Mouse (Mus musculus): ENCODE results near the gene Kcnq1. TPM values are rescaled to one million over a fixed set of nuclear protein-coding genes. Genes with fewer than 3 reads are reported as not detected.

Kcnq1 gene
- total RNA-seq, 4 experiments from 2014 or later = 0.20 to 0.48 (median 0.34) TPM

DNA sequence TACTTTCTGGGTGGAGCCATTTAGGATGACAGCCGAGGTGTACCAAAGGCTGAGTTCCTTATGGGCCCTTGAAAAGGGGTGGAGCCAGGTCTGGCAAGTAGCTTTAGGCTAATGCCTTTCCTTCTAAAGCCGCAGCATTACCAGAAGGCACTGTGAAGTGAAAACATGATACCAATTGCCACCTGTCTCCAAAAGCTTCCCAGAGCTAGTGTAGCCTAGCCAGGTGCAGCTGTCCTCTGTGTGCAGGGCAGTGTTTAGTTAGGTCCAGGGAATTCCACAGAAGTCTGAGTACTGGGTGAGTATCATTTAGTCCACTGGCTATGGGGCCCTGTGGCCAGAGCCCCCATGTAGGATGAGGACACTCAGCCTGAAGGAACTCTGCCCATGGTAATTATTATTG, 30.0 kb downstream of the Kcnq1 start:
- DNase-seq (ENCODE audit: low spot score in 2 of 2) = no peak

DNA sequence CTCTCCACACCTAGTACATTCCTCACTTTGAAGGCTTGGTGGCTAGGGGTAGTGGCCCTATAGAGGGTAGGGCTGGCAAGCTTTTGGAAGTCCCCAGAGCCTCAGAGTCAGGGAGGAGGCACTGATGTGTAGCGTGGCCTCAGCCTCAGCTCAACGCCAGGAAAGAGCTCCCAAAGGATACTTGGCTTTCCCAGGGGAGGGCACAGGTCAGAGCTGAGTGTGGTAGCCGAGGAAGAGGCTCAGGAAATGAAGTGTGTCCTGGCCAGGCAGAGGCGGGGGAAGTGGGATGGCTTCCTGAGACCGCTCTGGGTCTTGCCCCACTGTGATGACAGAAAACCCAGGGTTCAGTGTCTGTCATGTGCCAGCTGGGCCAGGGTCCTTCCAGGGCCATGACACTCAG, 30.4 kb downstream of the Kcnq1 start:
- no peak for DNase-seq (ENCODE audit: low spot score in 2 of 2)

- DNase-seq (ENCODE audit: low spot score in 2 of 2) = peak; percentile 47 to 57
Observed at GRCm38 (mm10) chr7:143138789-143139188, 32.6 kb downstream of the Kcnq1 start.

- no peak for DNase-seq (ENCODE audit: low spot score in 2 of 2)
Observed at GRCm38 (mm10) chr7:143139932-143140331, 33.8 kb downstream of the Kcnq1 start.

GRCm38 (mm10) chr7:143142680-143143079, 36.5 kb downstream of the Kcnq1 start:
- DNase-seq (ENCODE audit: low spot score in 2 of 2) = no peak

DNA sequence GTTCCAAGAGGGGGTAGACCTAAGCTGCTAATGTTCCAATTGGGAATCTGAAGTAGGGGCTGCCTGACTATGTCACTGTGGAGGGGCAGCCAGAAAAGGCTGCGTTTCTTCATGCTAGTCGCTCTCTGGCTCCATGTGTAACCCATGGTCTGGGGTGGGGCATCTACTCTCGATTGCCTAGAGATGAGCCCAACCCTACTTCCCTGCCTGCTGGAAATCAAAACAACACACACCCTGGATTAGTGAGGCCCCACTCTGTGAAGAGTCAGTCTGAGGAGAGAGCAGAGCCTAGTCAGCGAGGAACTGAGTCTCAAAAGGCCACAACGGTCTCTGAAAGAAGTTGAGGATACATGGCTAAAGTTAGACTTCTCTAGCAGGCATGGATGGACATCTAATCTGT, 40.9 kb downstream of the Kcnq1 start:
- DNase-seq (ENCODE audit: low spot score in 2 of 2) = no peak

- DNase-seq (ENCODE audit: low spot score in 2 of 2) = no peak
Observed at GRCm38 (mm10) chr7:143151171-143151570, 45.0 kb downstream of the Kcnq1 start.

DNA sequence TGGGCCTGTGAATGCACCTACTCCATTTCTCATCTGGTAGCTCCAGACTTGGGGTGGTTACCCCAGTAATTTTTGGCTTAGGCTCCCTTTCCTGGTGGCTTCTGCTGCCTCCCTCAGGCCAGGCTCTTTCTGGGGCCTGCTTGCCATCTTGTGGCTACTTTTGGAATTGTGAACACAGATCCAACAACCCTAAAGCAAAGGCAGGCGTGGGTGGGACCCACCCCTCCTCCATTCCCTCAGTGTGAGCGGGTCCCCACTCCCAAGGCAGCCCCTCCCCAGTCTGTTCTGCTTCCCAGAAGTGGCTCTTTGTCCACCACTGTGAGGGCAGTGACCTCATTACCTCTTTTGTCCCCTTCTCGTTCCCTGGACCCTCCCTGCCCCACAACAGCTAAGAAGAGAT, 46.2 kb downstream of the Kcnq1 start:
- DNase-seq (ENCODE audit: low spot score in 2 of 2) = no peak

GRCm38 (mm10) chr7:143153915-143154373, 47.8 kb downstream of the Kcnq1 start:
- DNase-seq (ENCODE audit: low spot score in 2 of 2) = peak; percentile 72 to 74

DNA sequence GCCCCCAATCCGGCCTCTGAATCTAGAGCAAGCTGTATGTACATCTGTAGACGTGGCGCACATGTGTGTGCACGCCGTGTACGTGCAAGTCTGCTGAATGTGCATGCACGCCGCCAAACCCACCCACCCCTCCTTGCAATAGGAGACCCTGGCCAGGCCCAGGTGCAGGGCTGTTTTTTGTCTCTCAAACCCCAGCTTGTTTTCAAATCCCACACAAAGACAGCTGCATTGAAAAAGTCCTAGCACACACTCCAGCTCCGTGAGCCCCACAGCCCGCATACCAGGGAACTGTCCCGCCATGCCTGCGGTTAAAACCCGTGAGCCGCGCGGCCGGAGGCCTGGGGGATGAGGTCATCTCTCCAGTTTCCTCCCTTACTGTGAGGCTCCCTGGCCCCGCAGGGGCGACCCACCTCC, 48.3 kb downstream of the Kcnq1 start:
- DNase-seq (ENCODE audit: low spot score in 2 of 2) = peak in 1 of 2 experiments; percentile 22

GRCm38 (mm10) chr7:143155257-143155656, 49.1 kb downstream of the Kcnq1 start:
- no peak for DNase-seq (ENCODE audit: low spot score in 2 of 2)

- no peak for DNase-seq (ENCODE audit: low spot score in 2 of 2)
Observed at GRCm38 (mm10) chr7:143158690-143159425, 52.7 kb downstream of the Kcnq1 start.

GRCm38 (mm10) chr7:143159446-143159845, 53.3 kb downstream of the Kcnq1 start:
- no peak for DNase-seq (ENCODE audit: low spot score in 2 of 2)

DNA sequence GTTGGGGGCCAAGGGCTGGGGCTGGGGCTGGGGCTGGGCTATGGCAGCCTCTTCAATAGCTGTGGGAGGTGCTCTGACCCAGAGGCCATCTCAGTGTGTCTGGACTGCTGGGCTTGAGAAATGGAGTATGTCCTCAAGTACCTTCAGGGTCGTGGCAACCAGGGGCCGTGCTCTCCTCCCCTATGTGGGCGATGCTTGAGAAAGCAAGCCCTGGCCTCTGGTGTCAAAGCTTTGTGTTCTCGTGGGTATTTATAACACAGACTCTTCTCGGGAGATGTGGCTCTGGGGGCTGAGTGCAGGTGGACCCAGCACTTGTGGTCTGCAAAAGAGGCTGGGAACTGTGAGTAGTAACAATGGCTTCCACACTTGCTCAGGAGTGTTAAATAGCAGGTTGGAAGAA, 53.9 kb downstream of the Kcnq1 start:
- no peak for DNase-seq (ENCODE audit: low spot score in 2 of 2)

GRCm38 (mm10) chr7:143162051-143162450, 55.9 kb downstream of the Kcnq1 start:
- no peak for DNase-seq (ENCODE audit: low spot score in 2 of 2)

- no peak for DNase-seq (ENCODE audit: low spot score in 2 of 2)
Observed at GRCm38 (mm10) chr7:143164074-143164473, 57.9 kb downstream of the Kcnq1 start.

DNA sequence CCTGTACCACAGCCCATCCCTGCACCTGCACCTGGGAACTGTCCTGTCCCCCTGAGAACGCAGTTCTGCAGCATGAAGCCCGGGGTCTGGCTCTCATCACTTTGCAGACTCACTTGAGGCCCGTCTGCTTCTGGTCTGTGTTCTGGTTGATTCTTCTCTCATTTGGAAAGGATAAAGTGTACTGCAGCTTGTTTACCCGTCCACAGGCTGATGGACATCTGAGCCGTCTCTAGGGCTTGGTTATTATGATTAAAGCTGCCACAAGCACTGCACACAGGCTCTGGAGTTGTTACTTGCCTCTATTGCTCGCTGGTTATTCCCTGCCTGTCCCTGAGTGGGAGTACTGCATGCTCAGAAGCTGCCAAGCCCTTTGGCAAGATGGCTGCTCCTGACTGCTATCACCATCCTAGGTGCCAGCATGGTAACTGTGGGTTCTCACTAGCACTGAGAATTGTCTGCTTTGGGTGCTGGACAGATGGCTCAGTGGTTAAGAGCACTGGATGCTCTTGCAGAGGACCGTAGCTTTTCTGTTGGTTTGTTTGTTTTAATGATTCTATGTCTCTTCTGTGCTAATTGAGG, 59.6 kb downstream of the Kcnq1 start:
- DNase-seq (ENCODE audit: low spot score in 2 of 2) = no peak

DNA sequence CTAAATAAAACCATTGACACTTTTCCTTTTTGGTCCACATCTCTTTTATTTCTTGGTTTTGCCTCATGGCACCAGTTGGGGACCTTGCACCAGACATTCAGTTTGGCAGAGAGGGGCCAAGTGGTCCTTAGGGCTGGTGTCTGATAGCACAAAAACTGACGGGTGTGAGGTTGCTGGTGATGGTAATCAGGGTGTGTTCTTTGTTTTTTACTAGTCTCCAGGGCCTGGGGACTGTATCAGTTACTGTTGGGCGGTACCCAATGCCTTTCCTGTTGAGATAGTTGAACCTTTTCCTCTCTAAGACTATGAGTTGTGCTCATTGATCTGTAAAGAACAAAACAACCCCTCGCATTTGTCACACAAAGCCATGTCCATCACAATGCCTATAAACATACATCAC, 61.1 kb downstream of the Kcnq1 start:
- DNase-seq (ENCODE audit: low spot score in 2 of 2) = no peak

DNA sequence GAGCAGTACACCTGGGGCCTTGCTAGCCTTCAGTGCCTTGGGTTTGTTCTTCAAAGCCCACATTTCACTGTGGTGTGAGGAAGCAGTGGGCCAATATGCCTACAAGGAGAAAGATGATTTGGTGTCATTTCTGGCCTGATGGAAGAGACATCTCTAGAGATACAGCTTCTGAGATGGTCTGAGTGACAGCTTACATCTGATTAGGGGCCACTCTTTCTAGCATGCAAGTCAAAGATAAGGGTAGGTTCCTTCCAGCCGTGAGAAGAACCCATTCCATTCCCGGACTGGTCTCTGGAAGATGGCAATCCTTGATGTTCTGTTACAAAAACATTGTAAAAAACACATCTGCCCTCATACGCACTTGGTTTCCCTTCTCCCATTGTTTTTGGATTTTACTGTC, 63.2 kb downstream of the Kcnq1 start:
- no peak for DNase-seq (ENCODE audit: low spot score in 2 of 2)

DNA sequence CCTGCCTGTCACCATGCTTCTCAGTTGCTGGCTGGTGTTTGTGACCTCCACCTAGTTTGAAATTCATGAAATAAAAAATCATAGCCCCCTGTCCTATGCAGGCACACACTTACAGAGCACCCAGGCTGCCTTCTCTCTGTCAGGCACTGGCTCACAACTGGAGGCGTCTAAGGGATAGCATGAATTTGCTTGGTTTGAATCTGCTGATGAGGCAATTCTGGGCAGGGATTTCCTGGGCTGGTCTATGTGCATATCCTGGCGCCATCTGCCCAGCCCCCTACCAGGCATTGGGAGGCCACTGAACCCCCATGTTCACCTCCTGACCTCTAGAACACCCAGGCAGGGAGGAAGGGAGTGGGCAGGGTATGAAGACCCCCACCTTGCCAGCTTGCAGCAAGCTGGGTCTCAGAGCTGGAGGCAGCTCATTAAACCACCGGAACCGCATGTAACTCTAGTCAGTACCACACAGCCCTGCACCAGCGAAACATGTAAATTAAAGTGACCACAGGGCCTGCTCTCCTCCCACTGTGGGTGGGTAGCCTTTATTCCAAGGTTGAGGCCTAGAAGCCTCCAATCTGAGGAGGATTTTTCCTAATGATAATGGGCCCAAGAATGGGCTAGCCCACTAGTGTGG, 66.9 kb downstream of the Kcnq1 start:
- DNase-seq (ENCODE audit: low spot score in 2 of 2) = no peak

DNA sequence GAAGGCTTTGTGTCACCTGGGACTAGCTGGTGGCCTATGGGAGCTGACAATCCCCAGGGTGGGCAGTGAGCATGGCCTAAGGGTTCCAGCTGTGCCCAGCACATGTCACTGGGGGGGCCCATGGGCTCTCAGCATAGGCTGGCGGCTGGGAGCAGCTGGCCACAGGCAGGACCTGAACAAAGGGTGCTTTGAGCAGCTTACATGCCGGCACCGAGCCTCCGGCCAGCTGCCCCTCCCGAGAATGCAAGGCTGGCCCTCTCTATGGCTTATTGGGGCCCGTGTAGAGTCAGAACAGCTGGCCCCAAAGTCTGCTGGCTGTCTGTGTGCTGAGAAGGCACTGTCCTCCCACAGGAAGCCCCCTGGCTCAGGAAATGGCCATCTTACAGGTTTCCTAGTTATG, 68.5 kb downstream of the Kcnq1 start:
- no peak for DNase-seq (ENCODE audit: low spot score in 2 of 2)

DNA sequence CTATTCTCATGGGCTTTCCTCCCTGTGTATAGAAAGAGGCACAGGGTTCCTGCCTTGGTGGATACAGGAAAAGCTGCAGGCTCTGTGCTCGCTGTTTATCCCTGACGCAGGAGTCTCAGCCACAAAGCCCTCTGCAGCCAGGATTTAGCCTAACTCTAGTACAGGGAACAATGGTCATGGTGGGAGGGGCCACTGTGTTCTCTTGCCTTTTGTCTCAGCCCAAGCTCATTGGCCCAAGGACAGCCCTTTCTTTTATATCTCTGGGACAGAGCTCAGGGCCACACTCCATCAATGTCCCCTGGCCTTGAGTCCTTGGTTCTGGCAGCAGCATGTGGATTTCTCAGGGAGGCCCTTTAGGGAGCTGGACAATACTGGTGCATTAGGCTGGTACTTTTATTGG, 72.7 kb downstream of the Kcnq1 start:
- no peak for DNase-seq (ENCODE audit: low spot score in 2 of 2)

DNA sequence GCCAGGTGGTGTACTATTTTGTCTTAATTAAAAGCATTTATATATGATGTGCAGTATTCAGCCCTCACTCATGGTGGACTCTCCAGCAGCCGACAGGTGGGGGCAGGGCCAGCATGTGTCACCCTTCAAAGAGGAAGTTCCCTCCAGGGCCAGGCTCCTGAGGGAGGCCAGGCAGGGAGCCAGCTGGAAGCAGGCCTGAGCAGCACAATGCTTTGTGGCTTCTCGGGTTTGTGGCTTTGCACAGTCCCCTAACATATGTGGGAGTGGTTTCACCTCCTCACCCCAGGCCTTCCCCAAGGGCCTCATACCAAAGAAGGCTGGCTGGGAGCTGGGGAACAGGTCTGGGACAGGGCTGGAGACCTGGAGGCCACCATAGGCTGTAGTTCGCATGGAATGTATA, 74.6 kb downstream of the Kcnq1 start:
- peak; percentile 15 to 17 for DNase-seq (ENCODE audit: low spot score in 2 of 2)
